Mouse (Mus musculus) hindbrain, embryonic 14.5 days (tissue): ENCODE measurements around the gene Zdhhc14. TPM values are rescaled to one million over a fixed set of nuclear protein-coding genes. Genes with fewer than 3 reads are reported as not detected.

Source experiments
- ATAC-seq: fragments of 200-750 bp; cut with Nextera tagmentation; 2 replicates; pipeline ENCODE4 v1.8.0; 2017; ENCODE audit warnings: moderate number of reproducible peaks, mild to moderate bottlenecking, moderate TSS enrichment, moderate library complexity; ENCODE audit not compliant: low FRiP score
- DNase-seq: peaks from one replicate; pipeline ENCODE4 v3.0.0-alpha.2; 2015; ENCODE audit warnings: low spot score
- H3K27ac ChIP-seq: fragments of 300-500 bp; sonication (generic); 2 replicates; pipeline ENCODE4 v1.5.1; 2014; ENCODE audit warnings: mild to moderate bottlenecking, moderate library complexity
- H3K27me3 ChIP-seq: fragments of 300-500 bp; sonication (generic); 2 replicates; pipeline ENCODE4 v1.6.1; 2014; ENCODE audit warnings: mild to moderate bottlenecking, low read length, mixed read lengths; ENCODE audit not compliant: control insufficient read depth, insufficient read depth
- H3K36me3 ChIP-seq: fragments of 300-500 bp; sonication (generic); replicated peaks from 2 replicates; pipeline ENCODE4 v1.6.1; 2014; ENCODE audit not compliant: control insufficient read depth, insufficient read depth
- H3K4me1 ChIP-seq: fragments of 300-500 bp; sonication (generic); replicated peaks from 2 replicates; pipeline ENCODE4 v1.6.1; 2014; ENCODE audit warnings: antibody characterized with exemption, low read length, mixed read lengths; ENCODE audit not compliant: control insufficient read depth, insufficient read depth
- H3K4me2 ChIP-seq: fragments of 300-500 bp; sonication (generic); replicated peaks from 2 replicates; pipeline ENCODE4 v1.6.1; 2014; ENCODE audit warnings: mild to moderate bottlenecking, moderate library complexity
- H3K4me3 ChIP-seq: fragments of 300-500 bp; sonication (generic); replicated peaks from 2 replicates; pipeline ENCODE4 v1.5.1; 2014; ENCODE audit warnings: mild to moderate bottlenecking, low read length
- H3K9ac ChIP-seq: fragments of 300-500 bp; sonication (generic); 2 replicates; pipeline ENCODE4 v1.6.1; 2014
- H3K9me3 ChIP-seq: fragments of 300-500 bp; sonication (generic); 2 replicates; pipeline ENCODE4 v1.6.1; 2016; ENCODE audit warnings: low read length; ENCODE audit not compliant: control insufficient read depth
- WGBS: fragments of 180-500 bp; shearing (Covaris S2); extraction: QIAGEN DNeasy Blood & Tissue Kit; methylation state at CpG from one replicate; pipeline ENCODE4 v1.1.7; 2014; 5-methylcytosine and 5-hydroxymethylcytosine counted together
- polyA plus RNA-seq: library from polyadenylated mRNA; unstranded; fragments of >200 nt; fragmentation: Nextera tagmentation; extraction: Ambion mirVana; gene quantifications from 2 replicates; pipeline ENCODE4 v1.2.1, GENCODE M21; 2014

Gene Zdhhc14
- polyA plus RNA-seq = 12.3 and 15.0 TPM in 2 replicates

DNA sequence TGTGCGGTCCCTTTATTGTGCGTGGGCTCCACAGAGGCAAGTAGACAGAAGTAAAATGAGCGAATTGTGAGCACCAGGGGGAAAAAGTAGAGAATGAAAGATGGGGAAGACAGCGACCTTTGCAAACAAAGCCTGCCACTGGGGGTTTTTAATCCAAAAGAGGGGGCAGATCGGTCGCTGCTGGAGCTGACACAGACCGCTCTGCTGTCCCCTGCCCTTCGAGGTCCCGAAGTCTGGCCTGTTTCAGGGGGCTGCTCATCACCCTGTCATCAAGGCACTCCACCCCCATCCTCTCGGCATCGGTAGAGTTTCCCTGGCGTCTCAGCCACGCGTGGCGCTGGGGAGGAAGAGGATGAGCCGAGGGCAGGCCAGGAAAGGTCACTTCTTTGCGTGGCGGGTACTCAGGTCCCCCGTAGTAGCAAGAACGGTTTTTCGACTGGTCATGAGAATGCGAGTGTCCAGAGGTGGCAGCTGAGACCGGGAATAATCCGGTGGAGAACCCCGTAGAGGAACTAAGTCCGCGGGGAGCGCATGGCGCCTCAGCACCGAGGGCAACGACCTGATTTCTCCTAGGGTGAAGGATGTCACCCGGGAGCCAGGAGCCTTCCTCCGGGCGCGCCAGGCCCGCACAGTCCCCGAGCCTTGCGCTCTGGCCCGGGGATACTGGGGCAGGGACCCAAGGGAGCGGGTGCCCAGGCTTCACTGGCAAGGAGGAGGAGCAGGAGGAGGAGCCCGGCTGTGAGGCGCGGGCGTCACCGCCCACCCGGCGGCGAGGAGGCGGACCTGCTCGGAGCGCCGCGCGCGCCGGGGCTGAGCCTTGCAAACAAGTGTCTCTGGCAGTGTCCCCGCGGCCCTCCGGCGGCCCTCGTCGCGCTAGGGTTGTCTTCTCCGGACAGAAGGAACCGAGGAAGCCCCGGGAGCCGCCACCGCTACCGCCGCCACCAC lies at the start of gene Zdhhc14:
Gene Zdhhc14, plus strand, starts transcription at position 757 of the 945 bp plus-strand sequence.
- peak within 1 kb of the TSS; percentile 78 for H3K9ac ChIP-seq
- DNase-seq (peak; percentile 84), ATAC-seq (peak; percentile 91)
- peak within 1 kb of the TSS; percentile 97 for H3K4me2 ChIP-seq
- H3K9me3 ChIP-seq = no peaks in the 10 kb centered on the region
- H3K27me3 ChIP-seq = no peaks in the 10 kb centered on the region
- peak within 1 kb of the TSS; percentile 98 for H3K27ac ChIP-seq
- peaks cover 15% of the 10 kb centered on the region for H3K4me1 ChIP-seq
- H3K4me3 ChIP-seq = peak within 1 kb of the TSS; percentile 73
- H3K36me3 ChIP-seq = no peaks in the 10 kb centered on the region
- WGBS = under 1% methylated on average over 70 of the region's 70 CpGs

DNA sequence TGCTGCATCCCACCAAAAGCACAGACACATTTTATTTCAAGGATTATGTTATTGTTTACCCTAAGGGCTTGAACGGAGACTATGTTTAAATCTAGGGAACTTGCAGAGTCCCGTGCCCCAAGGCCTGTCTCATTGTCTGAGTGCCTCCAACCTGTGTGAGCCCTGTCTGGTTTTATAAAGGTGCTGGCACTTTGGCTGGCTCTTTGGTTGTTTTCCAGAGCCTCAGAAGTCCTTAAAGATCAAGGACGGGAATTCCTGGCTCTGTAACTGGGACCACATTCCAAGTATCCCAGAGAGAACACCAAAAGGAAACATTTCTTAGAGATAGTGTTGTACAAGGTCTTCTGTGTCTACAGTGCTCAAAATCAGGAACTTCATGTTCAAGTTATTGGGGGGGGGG lies 49.1 kb upstream of the Zdhhc14 start:
- DNase-seq (no peak), ATAC-seq (no peak)
- WGBS = 83% methylated on average over 3 of the region's 3 CpGs
- Histone ChIP-seq H3K4me1 (peaks cover 12% of the 10 kb centered on the region; the same call in 1 of the 2 replicates), H3K27ac (no peak overlapping the region), H3K4me2 (no peak overlapping the region), H3K9ac (no peak overlapping the region), H3K27me3 (no peaks in the 10 kb centered on the region), H3K9me3 (no peaks in the 10 kb centered on the region), H3K4me3 (no peak overlapping the region), H3K36me3 (no peaks in the 10 kb centered on the region)

DNA sequence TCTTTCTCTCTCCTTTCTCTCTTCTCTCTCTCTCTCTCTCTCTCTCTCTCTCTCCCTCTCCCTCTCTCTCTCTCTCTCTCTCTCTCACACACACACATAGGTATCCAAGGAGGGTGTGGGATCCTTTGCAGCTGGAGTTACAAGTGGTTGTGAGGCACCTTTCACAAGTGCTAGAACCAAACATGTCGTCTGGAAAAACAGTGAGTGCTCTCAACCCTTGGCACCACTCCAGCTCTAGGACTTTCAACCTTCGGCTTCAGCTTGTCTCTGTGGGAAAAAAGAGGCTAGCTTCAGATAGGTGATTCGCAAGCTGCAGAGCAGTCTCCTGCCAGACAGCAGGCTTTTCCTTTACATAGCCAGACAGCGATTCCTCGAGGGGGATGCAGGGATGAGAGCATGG lies 48.6 kb upstream of the Zdhhc14 start:
- 64% methylated on average over 5 of the region's 5 CpGs for WGBS
- no peak overlapping the region for H3K4me3 ChIP-seq
- no peaks in the 10 kb centered on the region for H3K9me3 ChIP-seq
- H3K9ac ChIP-seq = no peak overlapping the region
- H3K27ac ChIP-seq = no peak overlapping the region
- ATAC-seq = no peak
- H3K36me3 ChIP-seq = no peaks in the 10 kb centered on the region
- peaks cover 8% of the 10 kb centered on the region; the same call in 1 of the 2 replicates for H3K4me1 ChIP-seq
- H3K27me3 ChIP-seq = no peaks in the 10 kb centered on the region
- no peak for DNase-seq
- no peak overlapping the region for H3K4me2 ChIP-seq

DNA sequence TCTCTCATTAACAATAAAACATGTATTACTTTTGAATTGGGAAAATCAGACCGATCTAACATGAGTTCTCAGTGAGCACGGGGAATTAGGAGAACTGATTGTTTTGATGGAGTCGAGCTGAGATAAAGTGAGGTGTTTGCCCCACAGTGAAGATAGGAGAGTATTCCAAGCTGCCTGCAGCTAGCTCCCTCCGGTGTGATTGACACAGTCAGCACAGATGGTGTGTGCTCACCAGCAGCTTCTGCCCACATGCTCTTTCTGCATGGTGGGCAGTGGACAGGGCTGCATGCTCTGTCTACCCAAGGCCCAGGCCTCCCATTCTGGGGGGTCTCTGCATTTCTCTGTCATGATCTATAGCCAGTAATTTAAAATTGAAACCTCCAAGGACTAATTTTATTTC lies 38.7 kb upstream of the Zdhhc14 start:
- WGBS = 82% methylated on average over 4 of the region's 4 CpGs
- no peak overlapping the region for H3K9ac ChIP-seq

DNA sequence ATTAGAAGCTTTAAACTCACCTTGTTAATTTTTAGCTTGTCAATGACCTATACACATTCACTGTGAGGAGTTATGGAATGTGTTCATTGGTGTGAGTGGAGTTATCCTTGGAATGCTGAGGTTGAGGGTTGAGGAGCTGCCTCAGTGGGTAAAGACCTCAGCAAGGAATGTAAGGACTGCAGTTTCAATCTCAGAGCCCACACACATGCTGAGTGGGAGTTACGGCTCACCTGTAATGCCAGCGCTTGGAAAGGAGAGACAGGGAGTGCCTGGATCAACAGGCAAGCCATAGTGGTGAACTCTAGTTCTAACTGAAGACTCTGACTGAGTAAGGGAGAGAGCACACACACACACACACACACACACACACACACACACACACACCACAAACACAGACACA lies 28.4 kb upstream of the Zdhhc14 start:
- Histone ChIP-seq H3K36me3 (no peaks in the 10 kb centered on the region), H3K4me3 (no peak overlapping the region), H3K4me1 (no peaks in the 10 kb centered on the region), H3K9me3 (no peaks in the 10 kb centered on the region), H3K27ac (no peak overlapping the region), H3K27me3 (no peaks in the 10 kb centered on the region), H3K4me2 (no peak overlapping the region), H3K9ac (no peak overlapping the region)
- DNase-seq (no peak), ATAC-seq (no peak)
- 88% methylated on average over 2 of the region's 2 CpGs for WGBS

More for the DNA sequence above, 38.7 kb upstream of the Zdhhc14 start:
- DNase-seq (no peak), ATAC-seq (no peak)
- Histone ChIP-seq H3K4me2 (no peak overlapping the region), H3K9me3 (no peaks in the 10 kb centered on the region), H3K4me3 (no peak overlapping the region), H3K36me3 (no peaks in the 10 kb centered on the region), H3K27me3 (no peaks in the 10 kb centered on the region), H3K4me1 (no peaks in the 10 kb centered on the region), H3K27ac (no peak overlapping the region)

DNA sequence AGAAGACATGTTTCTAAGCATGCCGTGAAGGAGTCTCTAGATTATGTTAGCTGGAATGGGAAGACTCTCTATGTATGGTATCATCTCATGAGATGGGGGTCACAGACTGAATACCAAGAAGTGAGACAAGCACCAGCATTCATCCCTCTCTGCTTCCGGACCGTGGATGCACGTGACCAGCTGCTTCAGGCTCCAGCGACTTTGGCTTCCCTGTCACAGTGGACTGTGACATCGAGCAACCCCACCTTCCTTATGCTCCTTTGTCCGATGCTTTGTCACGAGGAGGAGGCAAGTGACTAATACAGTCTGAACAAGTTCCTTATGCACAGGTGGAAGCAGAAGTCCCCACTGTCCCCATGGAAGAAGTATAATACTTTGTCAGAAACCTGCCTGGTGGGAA lies 25.6 kb upstream of the Zdhhc14 start:
- no peak for ATAC-seq
- WGBS = 80% methylated on average over 8 of the region's 8 CpGs
- DNase-seq = no peak
- H3K4me1 ChIP-seq = no peaks in the 10 kb centered on the region
- H3K27ac ChIP-seq = no peak overlapping the region
- H3K4me3 ChIP-seq = no peak overlapping the region
- H3K4me2 ChIP-seq = no peak overlapping the region
- no peaks in the 10 kb centered on the region for H3K36me3 ChIP-seq
- no peaks in the 10 kb centered on the region for H3K9me3 ChIP-seq
- no peak overlapping the region for H3K9ac ChIP-seq
- no peaks in the 10 kb centered on the region for H3K27me3 ChIP-seq

DNA sequence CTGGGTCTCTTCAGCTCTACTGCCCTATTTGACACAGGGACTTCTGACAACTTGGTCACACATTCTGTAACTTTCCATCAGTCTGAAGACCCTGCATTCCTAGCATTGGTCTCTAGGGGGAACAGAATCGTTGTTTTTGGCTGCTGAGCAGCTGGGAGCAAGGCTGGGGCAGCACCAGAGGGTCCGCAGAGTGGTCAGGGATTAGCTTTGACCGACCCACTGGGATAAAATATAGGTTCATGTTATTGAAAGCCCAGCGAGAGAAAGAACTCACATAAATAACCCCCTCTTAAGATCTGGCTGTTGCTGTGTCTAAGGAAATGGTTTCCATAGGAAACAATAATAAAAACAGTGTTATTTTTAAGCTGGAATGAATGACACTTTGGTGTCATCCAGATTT lies 25.2 kb upstream of the Zdhhc14 start:
- ATAC-seq = no peak

DNA sequence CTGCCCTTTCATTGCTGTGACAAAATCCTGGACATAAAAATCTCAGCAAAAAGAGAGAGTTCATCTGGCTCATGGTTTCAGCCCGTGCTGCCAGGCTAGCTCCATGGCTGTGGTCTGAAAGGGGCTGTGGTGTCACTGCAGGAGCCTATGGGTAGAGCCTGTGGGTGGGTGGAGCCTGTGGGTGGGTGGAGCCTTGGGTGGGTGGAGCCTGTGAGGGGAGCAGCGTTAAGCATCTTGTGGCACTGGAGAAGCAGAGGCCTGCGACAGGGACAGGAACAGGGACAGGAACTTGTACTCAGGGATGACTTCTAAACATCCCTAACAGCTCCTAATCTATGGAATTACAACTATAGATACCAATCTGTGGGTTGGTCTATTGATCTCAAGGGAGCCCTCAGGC lies 20.1 kb upstream of the Zdhhc14 start:
- Histone ChIP-seq H3K27me3 (no peaks in the 10 kb centered on the region), H3K9me3 (no peaks in the 10 kb centered on the region), H3K9ac (no peak overlapping the region), H3K4me3 (no peak overlapping the region), H3K36me3 (no peaks in the 10 kb centered on the region), H3K4me1 (no peaks in the 10 kb centered on the region), H3K27ac (no peak overlapping the region), H3K4me2 (no peak overlapping the region)
- no peak for ATAC-seq
- no peak for DNase-seq
- WGBS = 49% methylated on average over 3 of the region's 3 CpGs

More for the DNA sequence above, 25.2 kb upstream of the Zdhhc14 start:
- Histone ChIP-seq H3K27me3 (no peaks in the 10 kb centered on the region), H3K36me3 (no peaks in the 10 kb centered on the region), H3K4me3 (no peak overlapping the region), H3K9ac (no peak overlapping the region), H3K27ac (no peak overlapping the region), H3K4me2 (no peak overlapping the region), H3K4me1 (no peaks in the 10 kb centered on the region), H3K9me3 (no peaks in the 10 kb centered on the region)
- WGBS = 47% methylated on average over 4 of the region's 4 CpGs
- DNase-seq = no peak

DNA sequence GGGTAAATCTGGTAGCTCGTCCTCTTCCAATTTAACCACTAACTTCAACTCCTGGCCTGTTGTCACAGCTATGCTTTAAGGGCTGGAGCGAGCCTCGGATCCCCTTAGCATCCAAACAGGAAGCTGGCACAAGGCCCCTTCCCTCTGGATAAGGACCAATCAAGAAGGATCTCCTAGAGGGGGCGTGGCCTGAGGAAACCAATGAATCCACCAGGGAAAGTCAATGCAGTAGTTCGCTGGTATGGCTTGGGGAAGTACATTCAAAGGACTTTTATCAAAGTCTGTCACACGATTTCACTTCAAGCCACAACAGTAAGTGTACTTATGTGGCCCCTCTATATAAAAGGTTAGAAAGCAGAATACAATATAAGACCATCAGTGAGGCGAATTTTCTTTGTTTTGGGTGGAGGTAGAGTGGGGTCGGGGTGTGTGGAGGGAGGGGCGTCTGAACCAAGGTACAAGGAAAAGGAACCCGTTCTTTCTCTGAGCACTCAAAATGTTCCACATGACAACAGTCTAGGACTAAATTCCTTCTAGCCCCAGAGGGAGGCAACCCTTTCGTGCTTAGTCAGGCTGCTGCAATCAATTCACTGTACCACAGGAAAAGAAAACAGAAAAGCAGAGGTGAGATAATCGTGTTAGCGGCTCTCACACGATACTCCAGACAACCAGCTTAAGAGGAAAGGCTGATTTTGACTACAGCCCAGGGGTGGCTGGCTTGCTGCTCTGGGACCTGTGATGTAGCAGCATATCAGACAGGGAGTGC lies 16.2 kb upstream of the Zdhhc14 start:
- ATAC-seq = no peak
- Histone ChIP-seq H3K9ac (no peak overlapping the region), H3K36me3 (no peaks in the 10 kb centered on the region), H3K27me3 (no peaks in the 10 kb centered on the region), H3K9me3 (no peaks in the 10 kb centered on the region), H3K4me1 (no peaks in the 10 kb centered on the region), H3K27ac (no peak overlapping the region), H3K4me3 (no peak overlapping the region), H3K4me2 (no peak overlapping the region)
- no peak for DNase-seq
- WGBS = 70% methylated on average over 14 of the region's 14 CpGs
